Comparison of ENCODE assay signal across 26 mouse cellular contexts in genomic region chr7:55888603-55889002, GRCm38 (mm10). TPM values are rescaled to one million over a fixed set of nuclear protein-coding genes. Genes with fewer than 3 reads are reported as not detected.
DNase-seq lines count a peak whose midpoint lies in the region; ATAC-seq and TF ChIP-seq lines count a peak whose summit lies in the region.
"Had no signal": no experiment of that assay in that cellular context is flagged by ENCODE, and none has a peak within 500 bp of the region (broad histone marks: within the 10 kb centered on the region; RNA-seq: fewer than 3 reads in every experiment).

No protein-coding gene starts in this region.

- H3K27me3 ChIP-seq in liver, embryonic 11.5 days (replicated peaks; ENCODE audit: control insufficient read depth, insufficient read depth, low read length): no peaks in the 10 kb centered on the region
- H3K27me3 ChIP-seq: CH12.LX; embryonic facial prominence, embryonic 13.5 days; embryonic facial prominence, embryonic 15.5 days; forebrain, embryonic 12.5 days had no signal

- H3K27ac ChIP-seq in layer of hippocampus, adult 2 months: peak overlapping the region; percentile 87; the same call in 1 of the 2 replicates
- H3K27ac ChIP-seq in liver, embryonic 11.5 days (ENCODE audit: low read depth, low read length): no peak overlapping the region
- H3K27ac ChIP-seq: embryonic facial prominence, embryonic 13.5 days; embryonic facial prominence, embryonic 15.5 days; forebrain, embryonic 10.5 days; forebrain, embryonic 12.5 days had no signal

- no peaks in the 10 kb centered on the region for H3K9me3 ChIP-seq in liver, embryonic 11.5 days (ENCODE audit: control insufficient read depth, low read length)
- H3K9me3 ChIP-seq: embryonic facial prominence, embryonic 13.5 days; embryonic facial prominence, embryonic 15.5 days; forebrain, embryonic 10.5 days; forebrain, embryonic 12.5 days; G1E had no signal

- DNase-seq in layer of hippocampus, adult 2 months (ENCODE audit: low spot score in 2 of 2): no peak
- DNase-seq in layer of hippocampus, postnatal 14 days (ENCODE audit: low spot score in 2 of 2): no peak
- DNase-seq in liver, embryonic 11.5 days (ENCODE audit: low spot score): no peak
- no peak for DNase-seq in left cerebral cortex, adult 9 months (ENCODE audit: low spot score in 2 of 2)
- DNase-seq: adrenal gland, adult 2 months; adrenal gland, postnatal 10 days; adrenal gland, postnatal 25 days; B cell, adult 2 months; cerebellum, adult 11 months; cerebellum, adult 18-20 months; cerebellum, adult 8-10 months; cerebellum, adult 9-11 months; cerebellum, postnatal 14 days; cerebellum, postnatal 36 days; embryo, embryonic 11 days had no signal

- whole genome bisulfite sequencing in liver, embryonic 11.5 days: 80% methylated on average over 4 of the region's 4 CpGs

- no peak overlapping the region for H3K4me3 ChIP-seq in layer of hippocampus, adult 2 months
- H3K4me3 ChIP-seq in liver, embryonic 11.5 days (ENCODE audit: low read depth, low read length): no peak overlapping the region
- H3K4me3 ChIP-seq: embryonic facial prominence, embryonic 13.5 days; embryonic facial prominence, embryonic 15.5 days; erythroblast, embryonic 14.5 days; forebrain, embryonic 10.5 days; forebrain, embryonic 12.5 days had no signal

- no peak overlapping the region for H3K4me2 ChIP-seq in liver, embryonic 11.5 days
- H3K4me2 ChIP-seq: embryonic facial prominence, embryonic 13.5 days; embryonic facial prominence, embryonic 15.5 days; forebrain, embryonic 12.5 days had no signal

- H3K36me3 ChIP-seq in liver, embryonic 11.5 days (ENCODE audit: control insufficient read depth, insufficient read depth, low read length): peaks cover 7% of the 10 kb centered on the region; the same call in 1 of the 2 replicates

- TF ChIP-seq CTCF in layer of hippocampus, adult 2 months (conservative IDR thresholded peaks at IDR 0.05): no peak

- 0 out of 2 replicates have a peak, but pooled peaks have one; percentile 26 for ATAC-seq in megakaryocyte progenitor cell, adult 5-6 weeks (replicated peaks; ENCODE audit: poor library complexity)
- no peak for ATAC-seq in liver, embryonic 11.5 days (replicated peaks; ENCODE audit: low FRiP score)
- ATAC-seq: CD4-positive, CD25-positive, alpha-beta regulatory T cell, adult 4 months; forebrain, embryonic 14.5 days; forebrain, embryonic 16.5 days had no signal

- no peaks in the 10 kb centered on the region for H3K4me1 ChIP-seq in liver, embryonic 11.5 days (replicated peaks; ENCODE audit: control insufficient read depth, insufficient read depth, low read length)
- H3K4me1 ChIP-seq: embryonic facial prominence, embryonic 13.5 days; embryonic facial prominence, embryonic 15.5 days; forebrain, embryonic 10.5 days; forebrain, embryonic 12.5 days had no signal

- H3K9ac ChIP-seq in liver, embryonic 11.5 days (ENCODE audit: low read depth, low read length): no peak overlapping the region
- H3K9ac ChIP-seq: embryonic facial prominence, embryonic 13.5 days; embryonic facial prominence, embryonic 15.5 days; forebrain, embryonic 12.5 days had no signal

RNA-seq across cellular contexts. Expression of gene Cyfip1, which starts 47.1 kb away (rescaled TPM):
- total RNA-seq in layer of hippocampus, adult 2 months (2021): 100 to 1,000 TPM; 117 to 130 TPM
- 100 to 1,000 TPM; 119 to 121 TPM for total RNA-seq in layer of hippocampus, postnatal 14 days (2021)
- total RNA-seq in megakaryocyte progenitor cell, adult 5-6 weeks (2015): 38.7 and 42.8 TPM in 2 replicates
- total RNA-seq in megakaryocyte progenitor cell, adult 5-6 weeks (2017): 41.1 and 49.2 TPM in 2 replicates
- 47.8 and 56.7 TPM in 2 replicates for polyA plus RNA-seq in liver, embryonic 11.5 days (2014; fragmentation: Nextera tagmentation; extraction: Ambion mirVana)
